Mouse (Mus musculus): ENCODE results near the gene Bcor.

- TF ChIP-seq POLR2A (IDR thresholded peaks at IDR 0.05; ENCODE audit: borderline replicate concordance, extremely low read depth, low read depth, low read length) (no peak), CTCF (IDR thresholded peaks at IDR 0.05; ENCODE audit: insufficient read depth, low read length) (no peak)
Measured at GRCm38 (mm10) chrX:12067031-12067430, 93.1 kb downstream of the Bcor start.

Measured in lung, adult 2 months (tissue).